Mouse (Mus musculus) induced T-regulatory cell, adult 2 months (primary cell): ENCODE measurements around the gene Ilkap.

Source experiments
- DNase-seq: peaks from one replicate; pipeline ENCODE4 v3.0.0-alpha.2; 2012; ENCODE audit warnings: low read depth

Gene Ilkap

DNA sequence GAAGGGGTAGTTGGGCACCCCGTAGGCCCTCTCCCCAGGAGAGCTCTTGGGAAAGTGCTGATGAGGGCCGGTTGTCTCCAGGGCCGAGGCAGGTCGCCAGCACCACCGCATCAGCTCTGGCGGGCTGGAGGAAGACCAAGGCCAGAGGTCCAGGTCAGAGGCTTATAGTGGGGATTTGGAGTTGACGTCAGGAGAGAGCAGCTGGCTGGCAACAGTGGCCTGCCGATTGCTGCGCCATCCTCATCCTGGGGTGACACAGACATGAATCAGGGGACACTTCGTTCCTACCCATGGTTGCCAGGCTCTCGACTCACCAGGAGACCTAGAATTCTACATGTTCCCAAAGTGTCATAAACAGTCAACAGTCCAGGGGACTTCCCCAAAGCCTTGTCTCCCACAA lies 42.5 kb downstream of the Ilkap start:
- no peak for DNase-seq

DNA sequence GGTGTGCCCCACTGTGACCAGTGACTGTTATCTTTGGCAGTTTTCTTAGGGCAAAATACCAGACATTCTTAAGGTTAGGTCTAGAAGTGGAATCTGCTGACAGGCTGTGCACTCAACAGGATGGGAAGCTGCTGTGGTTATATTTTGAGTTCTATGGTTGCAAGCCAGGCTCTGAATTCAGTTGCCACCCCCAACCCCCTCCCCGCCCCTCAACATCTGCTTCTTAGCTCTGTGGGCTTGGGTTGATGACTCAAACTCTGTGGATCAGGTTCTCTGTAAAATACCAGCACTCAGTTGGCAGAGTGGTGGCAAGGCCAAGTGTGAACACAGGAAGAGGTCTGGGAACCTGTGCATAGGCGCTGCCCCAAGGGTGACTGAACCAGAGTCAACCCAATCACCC lies 46.3 kb downstream of the Ilkap start:
- no peak for DNase-seq

DNA sequence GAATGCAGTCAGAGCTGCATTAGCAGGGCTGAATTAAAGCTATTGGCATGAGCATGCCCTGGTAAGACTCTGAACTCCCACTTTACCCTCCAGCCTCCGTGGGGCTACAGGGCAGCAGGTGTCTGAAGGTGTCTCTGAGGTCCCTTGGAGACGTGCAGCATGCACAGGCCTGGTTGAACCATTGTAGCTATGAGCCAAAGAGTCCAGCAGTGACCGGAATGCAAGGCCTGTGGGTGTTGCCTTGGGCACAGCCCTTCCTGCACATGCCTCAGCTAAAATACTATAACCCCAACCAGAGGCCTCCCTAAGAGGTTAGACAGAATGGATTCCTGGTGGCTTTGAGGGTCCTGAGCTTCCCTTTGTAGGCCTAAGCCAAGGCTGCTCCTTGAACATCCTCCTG lies 47.4 kb downstream of the Ilkap start:
- no peak for DNase-seq

DNA sequence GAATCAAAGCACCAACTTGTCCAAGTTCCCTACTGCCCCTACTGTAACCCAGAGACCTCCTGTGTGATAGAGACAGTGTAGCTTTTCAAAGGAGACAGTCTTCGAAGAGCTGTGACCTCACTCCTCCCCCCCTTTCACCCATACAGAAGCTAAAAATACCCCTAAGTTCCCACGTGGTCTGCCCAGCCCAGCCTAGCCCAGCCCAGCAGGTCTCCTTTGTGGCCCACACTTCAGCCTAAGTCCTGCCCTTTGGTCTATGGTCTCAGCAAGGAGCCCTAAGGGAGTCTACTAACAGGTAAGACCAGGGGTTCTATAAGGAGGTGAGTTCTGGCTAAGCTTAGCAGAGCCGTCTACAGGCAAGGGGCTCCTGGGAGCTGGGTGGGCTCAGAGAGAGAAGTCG lies 47.8 kb downstream of the Ilkap start, which contains the start of gene Klhl30:
Gene Klhl30, plus strand, starts transcription at position 176 of the 400 bp plus-strand sequence.
- no peak for DNase-seq

DNA sequence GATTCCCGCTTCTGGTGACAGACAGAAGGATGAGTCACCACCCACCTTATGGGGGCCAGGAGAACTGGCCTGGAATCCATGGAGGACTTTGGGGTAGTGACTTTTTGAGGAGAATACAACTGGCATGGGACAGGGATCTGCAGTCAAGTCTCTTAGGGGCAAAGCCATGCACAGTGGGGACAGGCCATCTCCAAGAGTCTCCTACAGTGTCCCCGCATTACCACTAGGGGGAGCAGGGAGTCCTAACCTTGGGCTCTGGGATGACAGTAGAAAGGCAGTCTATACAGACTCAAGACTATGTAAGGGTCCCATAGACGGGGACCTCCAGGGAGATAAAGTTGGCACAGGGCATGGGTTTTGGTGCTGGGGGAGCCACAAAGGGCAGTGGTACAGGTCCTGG lies 51.7 kb downstream of the Ilkap start:
- peak; percentile 74 for DNase-seq

DNA sequence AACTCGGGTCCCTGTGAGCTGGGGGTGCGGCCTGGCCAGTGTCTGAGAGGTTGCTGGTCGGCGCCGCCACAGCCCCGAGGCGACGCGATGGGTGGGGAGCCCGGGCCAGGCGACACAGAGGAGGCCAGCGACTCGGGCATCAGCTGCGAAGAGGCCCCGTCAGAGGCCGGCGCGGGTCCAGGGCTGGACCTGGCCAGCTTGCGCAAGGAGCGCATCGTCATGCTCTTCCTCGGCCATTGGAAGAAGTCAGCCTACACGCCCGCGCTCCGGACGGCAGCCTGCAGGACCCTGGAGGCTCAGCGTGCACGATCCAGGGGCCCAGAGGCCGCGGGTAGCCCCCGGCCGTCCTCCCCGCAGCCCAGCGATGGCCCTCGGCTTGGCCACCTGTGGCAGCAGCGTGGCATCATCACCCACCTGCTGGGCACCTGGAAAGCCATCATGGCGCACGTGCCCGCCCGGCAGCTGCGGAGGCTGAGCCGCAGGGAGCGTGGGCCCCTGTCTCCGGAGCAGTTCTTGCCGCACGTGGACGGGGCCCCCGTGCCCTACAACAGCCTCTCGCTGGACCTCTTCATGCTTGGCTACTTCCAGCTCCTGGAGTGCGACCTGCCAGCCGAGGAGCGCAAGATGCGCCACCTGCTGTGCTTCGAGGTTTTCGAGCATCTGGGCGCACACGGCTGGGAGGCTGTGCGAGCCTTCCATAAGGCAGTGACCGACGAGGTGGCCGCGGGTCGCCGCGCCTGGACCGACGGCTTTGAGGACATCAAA lies 53.5 kb downstream of the Ilkap start:
- DNase-seq = no peak

DNA sequence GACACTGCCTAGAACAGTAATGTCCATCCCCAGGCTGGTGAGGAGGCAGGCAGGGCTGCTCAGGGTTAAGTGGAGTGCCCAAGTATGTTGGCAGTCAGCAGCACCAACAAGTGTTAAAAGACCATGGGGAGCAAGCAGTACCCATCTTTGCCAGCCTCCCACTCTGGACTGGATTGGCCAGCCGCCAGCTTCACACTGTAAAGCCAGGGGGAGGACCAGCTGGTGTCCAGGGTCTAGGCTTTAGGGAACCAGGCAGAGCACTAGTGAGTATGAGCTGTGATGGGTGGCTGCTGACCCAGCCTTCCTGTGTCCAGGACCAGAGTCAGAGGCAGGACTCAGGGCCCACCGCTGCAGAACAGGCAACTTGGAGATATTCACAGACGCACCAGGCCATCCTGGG lies 54.6 kb downstream of the Ilkap start:
- DNase-seq = no peak

DNA sequence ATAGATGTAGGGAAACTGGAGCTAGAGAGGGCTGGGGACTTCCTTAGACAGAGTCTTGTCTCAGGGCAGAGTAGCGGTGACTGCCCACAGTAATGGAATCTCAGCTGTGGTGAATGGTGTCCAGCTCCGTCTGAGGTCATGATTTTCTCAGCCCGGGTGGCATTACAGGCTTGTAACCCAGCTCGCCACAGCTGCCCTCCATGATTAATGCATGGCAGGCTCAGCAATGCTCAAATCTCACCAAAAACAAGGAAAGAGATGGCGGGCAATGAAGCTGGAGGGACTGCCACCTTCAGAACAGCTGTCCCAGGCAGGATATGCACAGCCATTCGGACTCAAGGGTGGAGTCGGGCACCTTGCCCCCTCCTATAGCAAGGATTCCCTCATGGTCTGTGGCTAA lies 61.3 kb downstream of the Ilkap start:
- no peak for DNase-seq

DNA sequence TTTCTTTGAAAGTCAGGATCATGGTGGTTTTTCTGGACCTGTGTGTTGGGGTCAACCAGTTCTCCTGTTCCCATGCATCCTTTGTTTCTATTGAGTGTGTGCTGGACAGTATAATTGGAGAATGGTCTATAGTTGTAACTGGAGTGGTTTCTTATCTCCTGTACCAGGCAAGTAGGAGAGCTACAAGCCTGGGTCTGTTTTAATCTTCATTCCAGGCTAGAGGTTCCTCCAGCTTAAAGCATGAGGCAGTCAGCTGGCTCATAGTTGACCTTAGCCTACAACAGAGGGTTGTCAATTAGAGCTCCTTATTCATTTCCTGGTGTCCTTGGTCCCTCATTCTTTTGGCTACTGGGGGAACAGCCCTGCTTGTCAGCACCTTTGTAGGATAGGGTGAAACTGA lies 65.0 kb downstream of the Ilkap start:
- no peak for DNase-seq

DNA sequence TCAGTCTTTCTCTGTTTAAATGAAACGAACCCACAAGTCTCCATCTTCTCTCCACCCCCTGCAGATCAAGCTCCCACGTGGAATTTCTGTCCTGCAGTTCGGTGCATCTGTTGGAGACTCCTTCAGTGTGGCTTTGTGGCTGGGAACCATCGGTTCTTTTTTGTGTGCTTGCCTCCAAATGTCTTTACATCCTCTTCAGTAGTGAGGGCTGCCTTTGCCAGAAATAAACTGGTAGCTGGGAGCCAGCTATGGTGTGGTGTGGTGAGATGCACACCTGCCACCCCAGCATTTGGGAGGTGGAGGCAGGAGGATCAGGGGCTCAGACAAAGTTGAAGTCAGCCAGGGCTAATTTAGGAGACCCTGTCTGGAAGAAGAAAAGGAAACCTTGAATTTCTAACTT lies 66.5 kb downstream of the Ilkap start:
- no peak for DNase-seq

DNA sequence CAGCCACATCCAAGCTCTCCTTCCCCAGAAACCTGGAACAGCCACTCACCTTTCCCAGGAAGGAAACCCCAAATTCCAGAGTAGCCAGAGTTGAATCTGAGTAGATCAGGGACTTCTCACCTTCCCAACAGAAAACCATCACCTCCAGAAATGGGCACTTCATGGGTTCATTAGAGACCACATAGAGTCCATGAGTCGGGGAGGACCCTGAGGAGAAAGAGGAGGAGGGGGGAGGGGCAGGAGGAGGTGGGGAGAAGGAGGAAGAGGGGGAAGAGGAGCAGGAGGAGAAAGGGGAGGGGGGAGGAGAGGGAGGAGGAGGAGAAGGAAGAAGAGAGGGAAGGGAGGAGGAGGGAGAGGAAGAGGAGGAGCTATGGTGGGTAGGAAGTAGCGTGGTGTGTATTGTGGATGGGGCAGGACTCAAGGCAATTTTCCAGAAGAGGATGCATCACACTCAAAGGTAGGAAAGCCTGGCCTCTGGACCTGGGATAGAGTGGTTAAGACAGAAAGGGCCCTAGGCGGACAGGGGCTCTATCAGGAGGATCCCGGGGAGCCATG lies 73.0 kb downstream of the Ilkap start:
- no peak for DNase-seq

DNA sequence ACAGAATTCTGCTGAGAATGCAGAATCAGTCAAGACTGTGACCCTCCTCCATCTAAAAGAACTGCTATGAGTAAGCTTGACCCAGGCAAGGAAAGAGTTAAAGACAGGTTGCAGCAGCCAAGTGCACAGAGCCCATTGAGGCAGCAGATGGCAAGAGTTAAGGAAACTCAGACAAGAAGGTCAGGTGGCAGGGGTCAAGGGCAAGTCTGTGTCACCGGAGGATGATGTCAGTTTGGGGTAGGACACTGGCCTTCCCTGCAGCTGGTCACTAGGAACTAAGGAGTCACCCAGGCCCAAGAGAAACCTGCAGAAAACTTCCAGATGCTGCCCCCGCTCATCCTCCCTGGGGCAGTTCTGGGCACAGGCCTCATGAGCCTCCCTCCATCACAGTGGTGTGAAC lies 74.0 kb downstream of the Ilkap start:
- no peak for DNase-seq
